Mouse (Mus musculus) kidney, postnatal 4 days (tissue): ENCODE data around the gene Map3k20.

Experiments
- DNase-seq, 2 experiments: peaks; one replicate each; pipeline ENCODE4 v3.0.0; 2021; ENCODE audit warnings: mixed read lengths in 2 of 2

Map3k20 gene

DNA sequence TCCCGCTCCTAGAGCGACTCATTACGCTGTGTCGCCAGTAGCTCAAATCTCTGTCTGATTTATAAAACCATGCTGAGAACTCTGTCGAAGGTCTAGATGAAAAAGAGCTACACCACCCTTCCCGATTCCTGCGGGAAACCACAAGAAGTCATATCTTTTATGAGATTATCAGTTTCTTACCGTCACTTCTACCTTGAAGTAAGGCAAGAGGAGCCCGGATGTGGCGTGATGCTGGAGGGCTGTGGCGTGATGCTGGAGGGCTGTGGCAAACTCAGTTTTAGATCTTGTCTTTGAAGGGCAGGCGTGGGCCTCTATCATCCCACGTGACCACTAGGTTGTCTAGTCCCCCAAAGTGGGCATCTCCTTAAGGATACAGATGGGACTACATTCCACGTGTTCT lies 3.5 kb upstream of the Map3k20 start:
- no peak for DNase-seq

- DNase-seq: no peak
Measured at GRCm38 (mm10) chr2:72282733-72283132, 2.7 kb upstream of the Map3k20 start.

DNA sequence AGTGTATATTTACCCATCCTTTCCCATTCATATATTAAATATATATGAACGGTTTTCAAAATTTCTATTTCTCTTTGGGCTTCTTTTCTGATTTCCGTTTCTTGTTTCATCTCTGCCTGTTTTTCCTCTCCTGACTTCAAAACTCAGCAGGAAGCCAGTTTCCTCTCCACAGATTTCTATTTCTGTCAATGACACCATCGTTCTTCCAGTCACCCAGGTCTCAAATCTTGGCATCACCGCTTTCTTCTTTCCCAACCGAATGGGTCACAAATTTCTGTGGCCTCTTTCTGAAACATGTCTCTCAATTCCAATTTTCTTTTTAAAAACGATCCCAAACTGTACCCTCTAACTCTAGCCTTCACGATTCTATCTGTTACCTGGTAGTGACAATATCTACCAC lies 748 bp upstream of the Map3k20 start:
- DNase-seq: no peak

GRCm38 (mm10) chr2:72285888-72286661 lies 638 bp downstream of the Map3k20 start:
- peak; percentile 54 to 71 for DNase-seq

DNA sequence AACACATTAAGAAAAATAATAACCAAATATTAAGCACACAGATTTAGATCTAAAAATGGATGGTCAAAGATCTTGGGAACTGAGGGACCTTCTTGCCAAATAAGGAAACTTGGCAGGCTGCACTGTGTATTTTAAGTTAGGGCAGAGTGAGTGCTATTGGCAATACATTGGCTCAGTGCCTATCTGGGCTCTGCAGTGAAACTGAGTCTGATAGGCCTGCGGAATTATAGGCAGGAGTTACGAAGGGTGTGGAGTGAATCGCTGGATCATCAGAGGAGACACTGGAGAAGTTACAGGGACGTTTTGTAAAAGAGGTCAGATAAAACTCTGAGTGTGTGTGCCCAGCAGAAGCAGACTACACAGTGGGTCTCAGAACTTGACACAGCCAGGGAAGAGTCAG lies 1.7 kb downstream of the Map3k20 start:
- DNase-seq: no peak

GRCm38 (mm10) chr2:72288932-72289534 lies 3.6 kb downstream of the Map3k20 start:
- DNase-seq: no peak

GRCm38 (mm10) chr2:72291103-72291502 lies 5.7 kb downstream of the Map3k20 start:
- DNase-seq: no peak

DNA sequence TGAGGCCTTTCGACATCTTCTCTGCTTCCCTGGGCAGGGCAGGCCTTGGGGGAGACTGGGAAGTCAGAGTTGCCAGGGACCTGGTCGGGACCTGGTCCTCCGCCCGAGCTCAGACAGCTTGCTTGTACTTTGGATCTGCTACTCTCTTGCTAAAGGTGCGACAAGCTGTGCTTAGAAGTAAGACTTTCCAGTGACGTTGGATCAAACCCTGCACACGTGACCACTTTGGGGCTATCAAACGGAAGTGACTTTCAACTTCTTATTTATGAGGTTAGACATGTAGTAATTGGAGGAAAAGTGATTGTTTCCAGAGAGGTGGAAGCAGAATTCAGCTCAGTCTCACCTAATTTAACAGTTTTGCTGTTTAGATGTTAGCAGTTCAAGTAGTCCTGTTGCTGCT lies 7.1 kb downstream of the Map3k20 start:
- DNase-seq: no peak

- no peak for DNase-seq
Measured at GRCm38 (mm10) chr2:72294994-72295393, 9.6 kb downstream of the Map3k20 start.

GRCm38 (mm10) chr2:72296984-72297715 lies 11.7 kb downstream of the Map3k20 start:
- no peak for DNase-seq

DNA sequence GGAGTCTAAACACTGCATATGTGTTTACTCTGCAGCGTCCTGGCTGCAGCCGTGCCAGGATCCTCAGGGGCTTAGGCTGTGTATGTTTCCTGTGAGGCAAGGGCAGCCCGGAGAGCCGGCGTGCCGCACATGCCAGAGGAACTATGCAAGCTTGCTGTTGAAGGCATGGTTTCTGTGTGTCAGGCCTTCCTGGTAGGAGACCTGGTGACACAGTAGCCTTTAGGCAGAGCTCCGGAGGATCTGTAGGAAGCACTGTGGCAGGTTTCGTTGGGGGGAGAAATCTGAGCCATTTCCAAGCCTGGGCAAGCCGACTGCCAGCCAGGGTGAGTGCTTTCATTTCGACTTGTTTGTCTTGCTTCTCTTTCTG lies 12.3 kb downstream of the Map3k20 start:
- peak; percentile 60 to 75 for DNase-seq

GRCm38 (mm10) chr2:72298406-72298805 lies 13.0 kb downstream of the Map3k20 start:
- DNase-seq: peak in 1 of 2 experiments; percentile 30

GRCm38 (mm10) chr2:72301194-72301916 lies 15.9 kb downstream of the Map3k20 start:
- DNase-seq: no peak

DNA sequence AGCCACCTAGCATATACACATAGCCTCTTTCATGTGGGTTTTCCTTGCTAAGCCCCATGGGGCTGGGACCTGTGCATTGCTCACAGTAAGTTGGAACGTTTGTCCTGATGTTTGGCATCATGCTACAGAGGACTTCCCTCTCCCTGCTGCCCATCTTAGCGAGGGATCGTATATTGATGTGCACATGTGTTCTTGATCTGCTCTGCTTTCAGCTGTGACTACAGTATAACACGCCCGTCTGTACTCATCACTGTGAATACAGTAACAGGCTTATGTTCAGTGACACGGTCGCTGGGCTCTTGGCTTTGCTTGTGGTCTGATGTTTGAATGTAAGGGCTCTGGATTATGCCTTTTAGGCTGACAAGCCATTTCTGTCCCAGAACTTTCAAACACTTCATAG lies 20.3 kb downstream of the Map3k20 start:
- no peak for DNase-seq

GRCm38 (mm10) chr2:72308351-72308750 lies 22.9 kb downstream of the Map3k20 start:
- DNase-seq: no peak

GRCm38 (mm10) chr2:72308981-72309380 lies 23.5 kb downstream of the Map3k20 start:
- DNase-seq: peak in 1 of 2 experiments; percentile 26

GRCm38 (mm10) chr2:72311486-72311885 lies 26.0 kb downstream of the Map3k20 start:
- DNase-seq: peak; percentile 37 to 52

- DNase-seq: peak in 1 of 2 experiments; percentile 15
Measured at GRCm38 (mm10) chr2:72313312-72313711, 27.9 kb downstream of the Map3k20 start.

DNA sequence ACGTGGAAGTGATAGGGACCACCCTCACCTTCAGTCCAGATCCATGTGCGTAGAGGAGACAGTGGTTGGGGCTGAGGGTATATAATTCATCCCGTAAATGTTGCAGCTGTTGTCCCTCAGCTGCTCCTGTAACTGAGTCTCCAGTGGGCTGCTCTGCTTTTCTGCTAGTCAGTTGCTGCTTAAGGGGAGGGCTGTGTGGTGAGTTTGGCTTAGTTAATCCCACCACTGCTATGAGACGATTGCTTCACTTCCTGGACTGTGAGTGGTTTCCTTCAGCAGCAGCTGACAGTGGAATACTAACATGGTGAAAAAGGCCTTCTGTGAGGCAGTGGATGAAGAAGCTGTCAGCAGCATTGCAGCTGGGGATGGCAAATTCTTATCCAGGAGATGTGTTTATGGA lies 33.0 kb downstream of the Map3k20 start:
- DNase-seq: peak in 1 of 2 experiments; percentile 16

DNA sequence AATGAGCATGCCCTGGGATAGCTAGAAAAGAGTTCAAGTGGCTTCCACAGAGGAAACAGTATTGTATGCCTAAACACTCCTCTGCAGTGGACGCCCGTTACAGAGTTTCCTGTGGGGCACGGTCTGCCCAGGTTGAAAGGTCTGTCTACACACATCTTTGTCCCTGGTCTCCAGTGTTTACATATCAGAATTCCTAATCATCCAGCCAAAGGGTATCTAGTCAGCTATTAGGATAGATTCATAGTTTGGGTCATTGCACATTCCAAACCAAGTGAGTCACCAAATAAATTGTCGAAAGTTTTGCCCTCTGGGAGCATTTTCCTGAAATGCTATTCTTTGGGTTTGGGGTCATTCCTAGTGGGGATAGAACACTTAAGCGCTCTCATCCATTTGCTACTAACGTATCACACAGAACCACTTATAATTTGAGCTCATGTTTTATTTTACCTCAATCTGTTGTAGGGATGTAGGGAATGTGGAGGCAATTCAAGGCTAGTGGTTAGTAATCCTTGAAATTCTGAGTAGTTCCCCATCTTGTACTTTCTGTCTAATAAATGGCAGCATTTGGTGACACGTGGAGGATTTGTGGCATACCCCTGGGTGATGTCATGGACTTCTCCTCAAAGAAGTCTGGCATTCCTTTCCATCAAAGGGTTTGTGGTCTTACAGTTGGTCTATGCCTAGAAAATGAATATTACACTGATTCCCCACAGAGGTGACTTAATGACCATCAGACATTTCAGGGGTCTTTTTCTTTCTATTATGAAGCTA lies 33.8 kb downstream of the Map3k20 start:
- no peak for DNase-seq

DNA sequence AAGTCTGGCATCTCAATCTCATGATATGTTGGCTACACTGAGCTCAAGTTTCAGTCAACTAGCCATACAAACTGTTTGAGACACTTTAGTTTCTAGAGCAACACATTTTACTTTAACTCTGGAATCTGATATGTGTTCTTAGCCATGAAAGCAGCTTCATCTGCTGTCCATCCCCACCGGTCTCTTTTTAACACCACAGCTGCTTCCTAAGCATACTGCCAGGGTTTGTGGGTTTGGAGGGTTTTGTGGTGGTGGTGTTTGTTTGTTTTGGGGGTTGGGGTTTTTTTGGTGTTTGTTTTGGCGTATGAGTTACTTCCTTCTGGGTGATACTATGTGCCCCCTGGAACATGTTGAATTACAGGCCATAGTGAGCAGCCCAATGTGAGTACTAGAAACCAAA lies 35.2 kb downstream of the Map3k20 start:
- no peak for DNase-seq

DNA sequence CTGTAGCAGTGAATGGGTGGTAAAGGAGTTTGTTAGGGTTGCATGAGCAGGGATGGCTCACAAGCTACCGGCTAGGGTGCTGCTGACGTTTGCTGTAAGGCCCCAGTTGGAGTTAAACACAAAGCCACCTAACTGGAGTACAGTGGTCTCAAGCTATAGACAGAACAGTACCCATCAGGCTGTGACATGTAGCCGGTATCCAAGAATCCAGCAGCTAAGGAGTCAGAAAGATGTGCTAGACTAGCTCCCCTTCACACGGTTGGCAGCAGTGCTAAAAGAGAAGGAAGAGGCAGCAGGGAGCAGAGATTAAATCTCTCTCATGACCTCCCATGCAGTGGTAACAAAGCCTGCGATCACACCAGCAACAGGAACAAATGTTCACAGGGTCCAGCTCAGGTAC lies 36.2 kb downstream of the Map3k20 start:
- no peak for DNase-seq
